Mouse (Mus musculus): ENCODE data around the gene Gsap. TPM values are rescaled to one million over a fixed set of nuclear protein-coding genes. Genes with fewer than 3 reads are reported as not detected.

The Gsap gene
- polyA plus RNA-seq, 1 experiment from 2014 or later = 3.9 TPM

DNA sequence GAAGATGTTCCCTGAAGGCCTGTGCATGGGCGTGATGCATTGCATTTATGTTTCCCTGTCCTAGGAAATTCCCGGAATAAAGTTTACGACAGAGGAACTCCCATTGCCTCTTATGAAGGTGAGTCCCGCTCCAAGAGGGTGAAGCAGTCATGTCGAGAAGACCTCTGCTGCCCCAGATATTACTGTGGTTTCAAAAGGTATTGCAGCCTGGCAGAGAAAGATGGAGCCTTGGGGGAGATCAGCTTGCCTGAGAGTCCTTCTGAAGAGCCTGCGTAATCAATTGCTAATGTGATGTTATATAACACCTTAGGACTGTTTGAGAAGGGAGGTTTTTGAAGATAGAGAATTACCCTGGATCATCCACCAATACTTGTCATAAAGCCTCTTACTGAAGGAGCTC lies 71.8 kb downstream of the Gsap start:
- no peaks in the 10 kb centered on the region for H3K9me3 ChIP-seq (ENCODE audit: control insufficient read depth, low read length)
- 69% methylated on average over 6 of the region's 6 CpGs for WGBS

DNA sequence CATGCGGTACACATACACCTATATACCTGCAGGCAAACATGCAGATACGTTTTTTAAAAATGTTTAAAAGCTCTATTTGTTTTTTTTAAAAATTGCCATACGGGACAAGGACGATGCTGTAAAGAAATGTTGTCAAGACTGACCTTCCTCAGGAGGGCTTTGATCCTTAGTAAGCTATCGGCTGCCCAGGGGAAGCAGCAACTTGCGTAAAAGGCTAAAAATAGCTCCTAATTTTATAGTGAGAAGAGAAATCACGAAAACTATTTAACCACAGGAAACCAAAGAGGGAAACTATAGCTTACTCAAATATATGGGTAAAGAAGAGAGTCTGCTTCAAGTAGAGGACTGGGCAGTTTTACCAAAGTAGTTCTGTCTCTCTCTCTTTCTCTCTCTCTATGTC lies 74.7 kb downstream of the Gsap start:
- WGBS = 64% methylated on average over 7 of the region's 7 CpGs
- Histone ChIP-seq H3K4me3 (ENCODE audit: low read depth, low read length) (no peak overlapping the region), H3K4me1 (replicated peaks; ENCODE audit: control insufficient read depth, insufficient read depth, low read length) (no peaks in the 10 kb centered on the region; the same call in 1 of the 2 replicates), H3K27me3 (replicated peaks; ENCODE audit: control insufficient read depth, insufficient read depth, low read length) (no peaks in the 10 kb centered on the region), H3K36me3 (ENCODE audit: control insufficient read depth, insufficient read depth, low read length) (no peaks in the 10 kb centered on the region), H3K9me3 (ENCODE audit: control insufficient read depth, low read length) (no peaks in the 10 kb centered on the region), H3K9ac (ENCODE audit: low read depth, low read length) (no peak overlapping the region), H3K27ac (ENCODE audit: low read depth, low read length) (no peak overlapping the region), H3K4me2 (no peak overlapping the region)
- DNase-seq (ENCODE audit: low spot score) (no peak), ATAC-seq (replicated peaks; ENCODE audit: low FRiP score) (no peak)

More for the DNA sequence above, 71.8 kb downstream of the Gsap start:
- Histone ChIP-seq H3K9ac (ENCODE audit: low read depth, low read length) (no peak overlapping the region), H3K4me3 (ENCODE audit: low read depth, low read length) (no peak overlapping the region), H3K27me3 (replicated peaks; ENCODE audit: control insufficient read depth, insufficient read depth, low read length) (no peaks in the 10 kb centered on the region), H3K27ac (ENCODE audit: low read depth, low read length) (no peak overlapping the region), H3K36me3 (ENCODE audit: control insufficient read depth, insufficient read depth, low read length) (no peaks in the 10 kb centered on the region), H3K4me1 (replicated peaks; ENCODE audit: control insufficient read depth, insufficient read depth, low read length) (no peaks in the 10 kb centered on the region; the same call in 1 of the 2 replicates), H3K4me2 (no peak overlapping the region)
- no peak for DNase-seq (ENCODE audit: low spot score)
- no peak; the same call in 1 of the 2 replicates for ATAC-seq (replicated peaks; ENCODE audit: low FRiP score)

DNA sequence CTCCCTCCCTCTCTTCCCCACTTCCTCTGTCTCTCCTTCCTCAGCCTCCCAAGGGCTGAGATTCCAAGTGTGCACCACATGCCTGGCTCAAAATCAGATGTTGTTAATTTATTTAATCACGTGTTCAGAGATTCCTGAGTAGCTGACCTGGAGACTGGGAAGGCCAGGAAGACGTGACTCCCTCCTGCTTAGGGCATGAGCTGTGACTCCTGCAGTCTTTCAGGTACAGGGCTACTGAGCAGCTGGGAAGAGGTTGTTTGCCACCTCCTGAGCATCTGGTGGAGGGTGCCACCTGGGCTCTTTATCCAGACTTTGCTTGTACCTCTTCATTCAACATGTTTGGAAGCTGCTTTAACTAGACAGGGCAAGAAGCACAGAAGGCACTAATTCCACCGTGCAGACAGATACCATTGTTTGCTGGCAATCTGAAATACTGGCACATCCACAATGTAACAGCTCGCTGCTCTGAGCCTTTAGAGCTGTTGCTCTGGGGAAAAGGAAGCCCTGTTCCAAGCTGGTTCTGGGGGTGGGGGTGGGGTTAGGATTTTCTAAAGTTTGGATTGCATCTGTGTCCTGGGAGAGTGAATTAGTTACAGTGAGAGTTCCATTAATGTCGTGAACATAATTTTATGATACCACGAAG lies 75.3 kb downstream of the Gsap start:
- H3K9ac ChIP-seq (ENCODE audit: low read depth, low read length) = no peak overlapping the region
- ATAC-seq (replicated peaks; ENCODE audit: low FRiP score) (no peak), DNase-seq (ENCODE audit: low spot score) (no peak)
- no peaks in the 10 kb centered on the region for H3K36me3 ChIP-seq (ENCODE audit: control insufficient read depth, insufficient read depth, low read length)
- H3K27ac ChIP-seq (ENCODE audit: low read depth, low read length) = no peak overlapping the region
- WGBS = 61% methylated on average over 6 of the region's 6 CpGs
- H3K4me2 ChIP-seq = no peak overlapping the region
- no peaks in the 10 kb centered on the region; the same call in 1 of the 2 replicates for H3K4me1 ChIP-seq (replicated peaks; ENCODE audit: control insufficient read depth, insufficient read depth, low read length)
- H3K4me3 ChIP-seq (ENCODE audit: low read depth, low read length) = no peak overlapping the region
- H3K27me3 ChIP-seq (replicated peaks; ENCODE audit: control insufficient read depth, insufficient read depth, low read length) = no peaks in the 10 kb centered on the region
- no peaks in the 10 kb centered on the region for H3K9me3 ChIP-seq (ENCODE audit: control insufficient read depth, low read length)

- no peaks in the 10 kb centered on the region for H3K27me3 ChIP-seq (replicated peaks; ENCODE audit: control insufficient read depth, insufficient read depth, low read length)
- H3K9me3 ChIP-seq (ENCODE audit: control insufficient read depth, low read length) = no peaks in the 10 kb centered on the region
- no peaks in the 10 kb centered on the region for H3K36me3 ChIP-seq (ENCODE audit: control insufficient read depth, insufficient read depth, low read length)
- no peak overlapping the region for H3K4me3 ChIP-seq (ENCODE audit: low read depth, low read length)
- DNase-seq (ENCODE audit: low spot score) (no peak), ATAC-seq (replicated peaks; ENCODE audit: low FRiP score) (no peak)
- H3K9ac ChIP-seq (ENCODE audit: low read depth, low read length) = no peak overlapping the region
- H3K4me2 ChIP-seq = no peak overlapping the region
- WGBS = 64% methylated on average over 18 of the region's 18 CpGs
- no peak overlapping the region for H3K27ac ChIP-seq (ENCODE audit: low read depth, low read length)
- H3K4me1 ChIP-seq (replicated peaks; ENCODE audit: control insufficient read depth, insufficient read depth, low read length) = no peaks in the 10 kb centered on the region
These were observed 77.4 kb downstream of the Gsap start for GRCm38 (mm10) chr5:21263202-21264055.

DNA sequence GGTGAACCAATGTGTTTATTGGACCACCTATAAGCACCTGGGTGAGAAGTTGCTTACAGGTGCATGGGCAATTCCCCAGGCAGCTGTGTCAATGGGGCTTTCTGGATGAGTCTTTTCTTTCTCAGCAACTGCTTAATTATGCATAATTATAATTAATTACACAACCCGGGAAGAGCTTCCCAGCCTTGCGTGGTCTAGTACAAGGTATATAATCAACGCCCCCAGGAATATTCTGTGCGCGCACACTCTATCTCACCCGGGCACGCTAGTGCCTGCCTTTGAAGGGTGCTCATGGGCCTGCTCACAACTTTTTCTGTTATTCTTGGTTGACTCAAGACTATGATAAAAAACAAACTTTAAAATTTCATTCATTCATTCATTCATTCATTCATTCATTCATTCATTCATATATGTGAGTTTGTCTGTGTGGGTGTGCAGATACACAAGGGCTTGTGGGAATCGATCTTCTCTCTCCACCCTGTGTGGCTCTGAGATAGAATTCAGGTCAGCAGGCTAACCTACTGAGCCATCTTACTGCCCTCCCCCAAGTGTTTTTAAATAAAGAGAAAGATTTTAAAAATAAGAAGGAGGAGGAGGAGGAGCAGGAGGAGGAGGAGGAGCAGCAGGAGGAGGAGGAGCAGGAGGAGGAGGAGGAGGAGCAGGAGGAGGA lies 78.4 kb downstream of the Gsap start:
- no peaks in the 10 kb centered on the region for H3K36me3 ChIP-seq (ENCODE audit: control insufficient read depth, insufficient read depth, low read length)
- no peak overlapping the region for H3K4me2 ChIP-seq
- no peak overlapping the region for H3K27ac ChIP-seq (ENCODE audit: low read depth, low read length)
- H3K27me3 ChIP-seq (replicated peaks; ENCODE audit: control insufficient read depth, insufficient read depth, low read length) = no peaks in the 10 kb centered on the region
- ATAC-seq (replicated peaks; ENCODE audit: low FRiP score) (no peak), DNase-seq (ENCODE audit: low spot score) (no peak)
- H3K4me1 ChIP-seq (replicated peaks; ENCODE audit: control insufficient read depth, insufficient read depth, low read length) = no peaks in the 10 kb centered on the region
- H3K9me3 ChIP-seq (ENCODE audit: control insufficient read depth, low read length) = no peaks in the 10 kb centered on the region
- no peak overlapping the region for H3K9ac ChIP-seq (ENCODE audit: low read depth, low read length)
- no peak overlapping the region for H3K4me3 ChIP-seq (ENCODE audit: low read depth, low read length)
- 88% methylated on average over 8 of the region's 8 CpGs for WGBS

DNA sequence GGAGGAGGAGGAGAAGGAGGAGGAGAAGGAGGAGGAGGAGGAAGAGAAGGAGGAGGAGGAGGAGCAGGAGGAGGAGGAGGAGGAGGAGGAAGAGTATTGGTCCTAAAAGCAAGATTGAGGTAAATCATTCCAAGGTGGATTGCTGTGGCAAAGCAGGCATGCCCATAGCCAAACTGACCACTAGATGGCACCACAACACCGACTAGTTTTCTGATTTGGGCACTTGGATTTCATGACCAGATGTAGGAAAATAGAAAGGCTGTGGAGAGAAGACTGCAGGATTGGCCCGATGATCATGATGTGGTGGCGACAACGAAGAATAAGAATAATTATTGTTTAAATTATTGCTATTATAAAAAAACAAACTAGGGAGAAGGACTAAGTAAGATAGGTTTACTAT lies 79.0 kb downstream of the Gsap start:
- Histone ChIP-seq H3K4me3 (ENCODE audit: low read depth, low read length) (no peak overlapping the region), H3K36me3 (ENCODE audit: control insufficient read depth, insufficient read depth, low read length) (no peaks in the 10 kb centered on the region), H3K27ac (ENCODE audit: low read depth, low read length) (no peak overlapping the region), H3K9ac (ENCODE audit: low read depth, low read length) (no peak overlapping the region), H3K4me1 (replicated peaks; ENCODE audit: control insufficient read depth, insufficient read depth, low read length) (no peaks in the 10 kb centered on the region), H3K4me2 (no peak overlapping the region), H3K9me3 (ENCODE audit: control insufficient read depth, low read length) (no peaks in the 10 kb centered on the region), H3K27me3 (replicated peaks; ENCODE audit: control insufficient read depth, insufficient read depth, low read length) (no peaks in the 10 kb centered on the region)
- WGBS = 23% methylated on average over 4 of the region's 4 CpGs
- ATAC-seq (replicated peaks; ENCODE audit: low FRiP score) (no peak), DNase-seq (ENCODE audit: low spot score) (peak; percentile 62)

DNA sequence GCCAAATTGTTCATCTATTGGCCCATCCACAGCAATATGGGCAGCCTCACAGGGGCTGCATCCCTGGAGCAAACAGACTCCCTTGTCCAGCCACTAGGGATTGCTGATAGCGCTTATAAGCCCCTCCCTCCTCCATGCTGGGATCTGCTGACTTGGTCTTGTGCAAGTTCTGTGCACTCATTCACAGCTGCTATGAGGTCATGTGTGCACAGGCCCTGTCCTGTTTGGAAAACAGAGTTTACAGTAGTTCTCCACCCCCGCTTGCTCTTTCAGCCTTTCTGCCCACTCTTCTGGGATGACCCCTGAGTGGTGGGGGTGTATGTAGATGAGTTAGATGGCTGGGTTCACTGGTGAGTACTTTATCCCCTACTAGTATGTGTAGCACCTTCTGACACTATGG lies 81.0 kb downstream of the Gsap start:
- H3K27me3 ChIP-seq (replicated peaks; ENCODE audit: control insufficient read depth, insufficient read depth, low read length) = no peaks in the 10 kb centered on the region
- 81% methylated on average over 2 of the region's 2 CpGs for WGBS
- no peaks in the 10 kb centered on the region for H3K36me3 ChIP-seq (ENCODE audit: control insufficient read depth, insufficient read depth, low read length)
- DNase-seq (ENCODE audit: low spot score) (no peak), ATAC-seq (replicated peaks; ENCODE audit: low FRiP score) (peak; percentile 60)
- no peak overlapping the region for H3K27ac ChIP-seq (ENCODE audit: low read depth, low read length)
- no peak overlapping the region for H3K9ac ChIP-seq (ENCODE audit: low read depth, low read length)
- H3K9me3 ChIP-seq (ENCODE audit: control insufficient read depth, low read length) = no peaks in the 10 kb centered on the region
- H3K4me2 ChIP-seq = no peak overlapping the region
- H3K4me1 ChIP-seq (replicated peaks; ENCODE audit: control insufficient read depth, insufficient read depth, low read length) = no peaks in the 10 kb centered on the region
- no peak overlapping the region for H3K4me3 ChIP-seq (ENCODE audit: low read depth, low read length)

GRCm38 (mm10) chr5:21269446-21269845 lies 83.4 kb downstream of the Gsap start:
- no peak for DNase-seq (ENCODE audit: low spot score)
- Histone ChIP-seq H3K27me3 (replicated peaks; ENCODE audit: control insufficient read depth, insufficient read depth, low read length) (no peaks in the 10 kb centered on the region), H3K27ac (ENCODE audit: low read depth, low read length) (no peak overlapping the region), H3K36me3 (ENCODE audit: control insufficient read depth, insufficient read depth, low read length) (no peaks in the 10 kb centered on the region), H3K9me3 (ENCODE audit: control insufficient read depth, low read length) (no peaks in the 10 kb centered on the region), H3K4me2 (no peak overlapping the region), H3K4me3 (ENCODE audit: low read depth, low read length) (no peak overlapping the region), H3K4me1 (replicated peaks; ENCODE audit: control insufficient read depth, insufficient read depth, low read length) (no peaks in the 10 kb centered on the region), H3K9ac (ENCODE audit: low read depth, low read length) (no peak overlapping the region)
- WGBS = 68% methylated on average over 5 of the region's 5 CpGs
- ATAC-seq (replicated peaks; ENCODE audit: low FRiP score) = no peak
